Mouse (Mus musculus): ENCODE data around the gene Robo2. TPM values are rescaled to one million over a fixed set of nuclear protein-coding genes. Genes with fewer than 3 reads are reported as not detected.

Gene Robo2
- polyA plus RNA-seq, 1 experiment from 2014 or later: 88.9 TPM

DNA sequence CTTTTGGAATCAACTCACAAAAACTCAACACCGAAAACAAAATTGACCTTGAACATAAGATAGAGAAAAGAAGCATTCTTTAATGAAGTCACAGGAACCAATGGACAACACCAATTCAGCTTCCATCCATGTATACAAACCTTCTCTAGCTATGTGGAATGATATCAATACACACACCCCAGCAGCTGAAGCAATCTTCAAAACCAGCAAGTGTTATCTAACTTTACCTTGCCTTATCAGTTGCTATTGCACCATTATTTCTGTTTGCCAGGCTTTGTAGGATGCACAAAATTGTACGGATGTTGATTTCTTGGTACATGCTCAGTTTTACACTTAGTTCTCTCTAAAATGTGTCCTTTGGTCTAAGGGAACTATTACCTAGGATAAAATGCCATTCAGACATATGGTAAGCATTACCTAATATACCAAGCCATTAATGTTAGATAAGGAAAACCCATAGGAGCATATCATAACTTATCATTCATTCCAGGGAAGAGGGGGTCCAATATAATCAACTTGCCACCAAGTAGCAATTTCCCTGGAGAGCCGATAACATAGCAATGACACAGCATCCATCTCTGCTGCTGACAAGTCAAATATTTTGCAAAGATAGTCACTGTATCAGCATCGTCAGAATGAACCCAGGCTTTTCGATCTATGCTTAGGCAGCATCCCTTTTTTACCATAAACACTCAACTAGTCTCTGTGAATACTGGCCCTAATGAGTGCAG, 537.6 kb downstream of the Robo2 start:
- H3K4me3 ChIP-seq (ENCODE audit: low read depth, low read length): no peak overlapping the region
- WGBS: 97% methylated on average over 5 of the region's 5 CpGs
- no peak overlapping the region for H3K27ac ChIP-seq (ENCODE audit: low read length)
- H3K4me2 ChIP-seq (ENCODE audit: low read length): no peak overlapping the region
- H3K27me3 ChIP-seq (ENCODE audit: control insufficient read depth, insufficient read depth, low read depth, low read length): no peaks in the 10 kb centered on the region
- H3K4me1 ChIP-seq (ENCODE audit: control insufficient read depth, insufficient read depth, low read length): no peaks in the 10 kb centered on the region
- no peaks in the 10 kb centered on the region for H3K36me3 ChIP-seq (ENCODE audit: control insufficient read depth, insufficient read depth, low read length)
- no peak for ATAC-seq
- no peaks in the 10 kb centered on the region for H3K9me3 ChIP-seq (replicated peaks; ENCODE audit: control insufficient read depth, low read length, poor library complexity, severe bottlenecking)
- H3K9ac ChIP-seq (ENCODE audit: low read depth, low read length): no peak overlapping the region

DNA sequence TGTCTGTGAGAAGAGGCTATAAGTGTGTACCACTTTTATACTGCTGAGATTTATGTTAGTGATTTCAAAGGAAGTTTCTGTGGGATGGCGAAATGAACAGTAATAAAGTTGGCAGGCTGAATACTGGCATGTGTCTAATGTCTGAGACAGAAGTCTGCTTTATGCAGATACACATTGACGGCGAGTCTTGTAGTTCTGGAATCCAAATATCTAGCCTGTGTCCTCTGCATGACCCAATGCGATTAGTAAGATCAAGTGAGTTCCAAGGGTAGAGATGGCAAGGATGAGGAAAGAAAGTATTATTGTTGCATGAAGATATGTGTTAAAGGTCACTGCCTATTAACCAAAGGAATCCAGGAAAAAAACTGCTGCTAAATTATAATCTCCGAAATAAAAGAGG, 541.3 kb downstream of the Robo2 start:
- WGBS: 82% methylated on average over 5 of the region's 5 CpGs
- no peaks in the 10 kb centered on the region for H3K27me3 ChIP-seq (ENCODE audit: control insufficient read depth, insufficient read depth, low read depth, low read length)
- H3K9ac ChIP-seq (ENCODE audit: low read depth, low read length): no peak overlapping the region
- H3K4me3 ChIP-seq (ENCODE audit: low read depth, low read length): no peak overlapping the region
- ATAC-seq: no peak
- H3K27ac ChIP-seq (ENCODE audit: low read length): no peak overlapping the region
- no peaks in the 10 kb centered on the region for H3K9me3 ChIP-seq (replicated peaks; ENCODE audit: control insufficient read depth, low read length, poor library complexity, severe bottlenecking)
- no peaks in the 10 kb centered on the region for H3K36me3 ChIP-seq (ENCODE audit: control insufficient read depth, insufficient read depth, low read length)
- no peak overlapping the region for H3K4me2 ChIP-seq (ENCODE audit: low read length)
- H3K4me1 ChIP-seq (ENCODE audit: control insufficient read depth, insufficient read depth, low read length): no peaks in the 10 kb centered on the region

DNA sequence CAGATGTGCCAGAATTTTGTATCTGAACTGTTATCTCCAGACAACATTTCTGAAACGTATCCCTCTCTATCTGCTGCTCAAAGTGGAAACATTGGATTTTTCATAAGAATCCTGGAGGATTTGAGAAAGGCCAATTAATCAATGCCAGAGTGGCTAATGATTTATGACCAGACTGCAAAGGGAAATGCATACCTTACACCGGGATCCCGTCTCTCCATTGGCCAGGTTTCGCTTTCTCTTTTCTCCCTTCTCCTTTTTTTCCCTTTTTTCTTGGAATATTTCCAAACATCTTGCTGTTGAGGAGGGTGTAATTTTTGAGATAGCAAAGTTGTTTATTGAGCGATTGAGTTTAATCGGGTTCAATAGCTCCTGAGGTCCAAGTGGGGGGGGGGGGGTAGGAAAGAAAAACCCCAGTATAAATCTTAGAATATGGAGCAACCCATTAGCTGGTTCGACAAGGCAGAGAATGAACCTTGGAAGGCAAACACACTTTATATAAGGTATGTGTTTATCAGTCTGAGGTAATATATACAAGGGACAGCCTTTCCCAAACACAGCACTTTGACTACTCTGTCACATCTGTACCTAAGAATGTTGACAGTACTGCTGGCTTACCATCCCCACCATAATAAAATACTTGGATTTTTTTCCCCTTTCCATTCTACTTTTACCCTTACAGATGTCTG, 542.0 kb downstream of the Robo2 start:
- no peaks in the 10 kb centered on the region for H3K9me3 ChIP-seq (replicated peaks; ENCODE audit: control insufficient read depth, low read length, poor library complexity, severe bottlenecking)
- H3K4me1 ChIP-seq (ENCODE audit: control insufficient read depth, insufficient read depth, low read length): peaks cover 4% of the 10 kb centered on the region; the same call in 1 of the 2 replicates
- H3K27me3 ChIP-seq (ENCODE audit: control insufficient read depth, insufficient read depth, low read depth, low read length): no peaks in the 10 kb centered on the region
- no peak overlapping the region for H3K27ac ChIP-seq (ENCODE audit: low read length)
- no peak overlapping the region for H3K4me2 ChIP-seq (ENCODE audit: low read length)
- no peak overlapping the region for H3K4me3 ChIP-seq (ENCODE audit: low read depth, low read length)
- H3K9ac ChIP-seq (ENCODE audit: low read depth, low read length): no peak overlapping the region
- ATAC-seq: no peak
- 93% methylated on average over 7 of the region's 7 CpGs for WGBS
- H3K36me3 ChIP-seq (ENCODE audit: control insufficient read depth, insufficient read depth, low read length): no peaks in the 10 kb centered on the region

DNA sequence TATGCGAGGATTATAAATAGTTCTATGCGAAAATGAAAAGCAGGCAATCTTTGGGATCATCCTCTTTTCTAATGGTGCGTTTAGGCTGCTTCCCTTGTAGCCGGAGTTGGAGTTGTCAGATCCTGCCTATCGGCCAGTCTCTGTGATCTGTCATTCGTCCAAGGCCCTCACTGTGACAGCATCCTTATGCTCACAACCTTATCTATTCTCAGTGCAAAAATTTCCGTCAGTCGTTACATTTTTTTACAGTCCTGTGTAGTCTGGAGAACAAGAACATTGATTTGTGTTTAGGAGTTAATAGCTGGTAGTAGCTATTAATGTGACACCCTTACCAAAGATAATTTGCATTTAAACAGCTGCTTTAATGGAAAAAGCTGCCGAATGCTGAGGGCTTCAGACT, 547.0 kb downstream of the Robo2 start:
- Histone ChIP-seq H3K27ac (ENCODE audit: low read length) (no peak overlapping the region), H3K4me1 (ENCODE audit: control insufficient read depth, insufficient read depth, low read length) (peaks cover 20% of the 10 kb centered on the region)
- 16% methylated on average over 9 of the region's 9 CpGs for WGBS

DNA sequence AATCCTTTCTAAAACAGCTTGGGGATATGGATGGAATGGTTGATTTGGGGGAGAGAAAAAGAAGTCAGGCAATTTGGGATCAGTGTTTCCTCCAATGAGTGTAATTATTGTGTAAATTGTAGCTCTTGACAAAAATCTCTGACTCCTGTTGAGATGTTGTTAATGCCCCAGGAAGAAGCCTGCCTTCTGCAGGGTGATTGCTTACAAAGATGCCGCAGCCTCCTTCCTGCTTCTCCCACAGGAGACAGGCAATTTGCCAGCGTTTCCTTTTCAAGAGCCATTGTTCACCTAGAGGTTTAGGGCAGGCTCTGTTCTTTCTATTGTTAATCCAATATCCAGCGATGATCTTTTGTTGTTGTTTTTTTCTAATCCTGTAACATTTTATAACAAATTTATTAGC, 547.9 kb downstream of the Robo2 start:
- under 1% methylated on average over 3 of the region's 3 CpGs for WGBS
- H3K36me3 ChIP-seq (ENCODE audit: control insufficient read depth, insufficient read depth, low read length): no peaks in the 10 kb centered on the region
- H3K4me1 ChIP-seq (ENCODE audit: control insufficient read depth, insufficient read depth, low read length): peaks cover 20% of the 10 kb centered on the region
- no peak overlapping the region for H3K9ac ChIP-seq (ENCODE audit: low read depth, low read length)
- H3K4me2 ChIP-seq (ENCODE audit: low read length): no peak overlapping the region
- H3K4me3 ChIP-seq (ENCODE audit: low read depth, low read length): no peak overlapping the region
- 0 out of 2 replicates have a peak overlapping the region, but pooled peaks have one; percentile 2 for H3K27ac ChIP-seq (ENCODE audit: low read length)
- peak; percentile 73; the same call in 1 of the 2 replicates for ATAC-seq
- H3K9me3 ChIP-seq (replicated peaks; ENCODE audit: control insufficient read depth, low read length, poor library complexity, severe bottlenecking): no peaks in the 10 kb centered on the region
- no peaks in the 10 kb centered on the region for H3K27me3 ChIP-seq (ENCODE audit: control insufficient read depth, insufficient read depth, low read depth, low read length)

More for the DNA sequence above, 547.0 kb downstream of the Robo2 start:
- no peaks in the 10 kb centered on the region for H3K27me3 ChIP-seq (ENCODE audit: control insufficient read depth, insufficient read depth, low read depth, low read length)
- no peak overlapping the region for H3K4me3 ChIP-seq (ENCODE audit: low read depth, low read length)
- no peak overlapping the region for H3K9ac ChIP-seq (ENCODE audit: low read depth, low read length)
- no peaks in the 10 kb centered on the region for H3K36me3 ChIP-seq (ENCODE audit: control insufficient read depth, insufficient read depth, low read length)
- H3K9me3 ChIP-seq (replicated peaks; ENCODE audit: control insufficient read depth, low read length, poor library complexity, severe bottlenecking): no peaks in the 10 kb centered on the region
- H3K4me2 ChIP-seq (ENCODE audit: low read length): no peak overlapping the region
- no peak for ATAC-seq

- H3K4me1 ChIP-seq (ENCODE audit: control insufficient read depth, insufficient read depth, low read length): peaks cover 8% of the 10 kb centered on the region
- H3K27ac ChIP-seq (ENCODE audit: low read length): no peak overlapping the region
- ATAC-seq: no peak
- WGBS: 42% methylated on average over 2 of the region's 2 CpGs
- H3K4me3 ChIP-seq (ENCODE audit: low read depth, low read length): no peak overlapping the region
- no peak overlapping the region for H3K9ac ChIP-seq (ENCODE audit: low read depth, low read length)
- H3K36me3 ChIP-seq (ENCODE audit: control insufficient read depth, insufficient read depth, low read length): no peaks in the 10 kb centered on the region
- no peaks in the 10 kb centered on the region for H3K27me3 ChIP-seq (ENCODE audit: control insufficient read depth, insufficient read depth, low read depth, low read length)
- no peaks in the 10 kb centered on the region for H3K9me3 ChIP-seq (replicated peaks; ENCODE audit: control insufficient read depth, low read length, poor library complexity, severe bottlenecking)
- no peak overlapping the region for H3K4me2 ChIP-seq (ENCODE audit: low read length)
Observed at GRCm38 (mm10) chr16:73858717-73859116, 552.9 kb downstream of the Robo2 start.

GRCm38 (mm10) chr16:73855821-73856220, 555.8 kb downstream of the Robo2 start:
- no peak overlapping the region for H3K9ac ChIP-seq (ENCODE audit: low read depth, low read length)
- no peak overlapping the region for H3K27ac ChIP-seq (ENCODE audit: low read length)
- H3K9me3 ChIP-seq (replicated peaks; ENCODE audit: control insufficient read depth, low read length, poor library complexity, severe bottlenecking): no peaks in the 10 kb centered on the region
- H3K4me3 ChIP-seq (ENCODE audit: low read depth, low read length): no peak overlapping the region
- H3K27me3 ChIP-seq (ENCODE audit: control insufficient read depth, insufficient read depth, low read depth, low read length): no peaks in the 10 kb centered on the region
- ATAC-seq: no peak
- 94% methylated on average over 3 of the region's 3 CpGs for WGBS
- H3K4me1 ChIP-seq (ENCODE audit: control insufficient read depth, insufficient read depth, low read length): no peaks in the 10 kb centered on the region
- H3K36me3 ChIP-seq (ENCODE audit: control insufficient read depth, insufficient read depth, low read length): no peaks in the 10 kb centered on the region
- no peak overlapping the region for H3K4me2 ChIP-seq (ENCODE audit: low read length)

MicroRNAs encoded within 50 kb of the gene (microRNA counts, 519-probe panel; counts per million panel counts)
- 2,254 counts per million, percentile 65 among the panel's probes with 10 or more counts for microRNA mmu-miR-691

Small RNA genes within 50 kb of the gene (microRNA-seq; reads per million reads assigned to microRNA genes)
- gene Gm24272 (not detected), gene Mir691 (not detected)

Data from midbrain, embryonic 16.5 days (tissue).